Mouse (Mus musculus) right cerebral cortex, postnatal 4 days (tissue): ENCODE measurements around the gene Eif3l.

ENCODE experiments used
- DNase-seq: peaks from one replicate; pipeline ENCODE4 v3.0.0-alpha.2; 2022

Eif3l gene

GRCm38 (mm10) chr15:79050964-79051363, 24.0 kb upstream of the Eif3l start:
- DNase-seq: no peak

- DNase-seq: no peak
Measured at GRCm38 (mm10) chr15:79051461-79052360, 23.3 kb upstream of the Eif3l start.

- no peak for DNase-seq
Measured at GRCm38 (mm10) chr15:79052366-79052765, 22.6 kb upstream of the Eif3l start.

GRCm38 (mm10) chr15:79056601-79057000, 18.4 kb upstream of the Eif3l start:
- no peak for DNase-seq

- DNase-seq: no peak
Measured at GRCm38 (mm10) chr15:79057850-79058249, 17.1 kb upstream of the Eif3l start.

- DNase-seq: no peak
Measured at GRCm38 (mm10) chr15:79060887-79061565, 14.0 kb upstream of the Eif3l start.

- peak; percentile 93 for DNase-seq
Measured at GRCm38 (mm10) chr15:79062376-79063159, 12.4 kb upstream of the Eif3l start, which contains the start of gene Ankrd54. Gene Ankrd54, minus strand, starts transcription at chr15:79062893.

GRCm38 (mm10) chr15:79063160-79063740, 11.7 kb upstream of the Eif3l start:
- no peak for DNase-seq

GRCm38 (mm10) chr15:79065086-79065770, 9.8 kb upstream of the Eif3l start:
- DNase-seq: no peak

- no peak for DNase-seq
Measured at GRCm38 (mm10) chr15:79066276-79066675, 8.7 kb upstream of the Eif3l start.

GRCm38 (mm10) chr15:79067631-79068030, 7.3 kb upstream of the Eif3l start:
- DNase-seq: no peak

GRCm38 (mm10) chr15:79068416-79068815, 6.6 kb upstream of the Eif3l start:
- no peak for DNase-seq

- no peak for DNase-seq
Measured at GRCm38 (mm10) chr15:79071117-79072039, 3.6 kb upstream of the Eif3l start.

- no peak for DNase-seq
Measured at GRCm38 (mm10) chr15:79073752-79074151, 1.2 kb upstream of the Eif3l start.

- DNase-seq: no peak
Measured at GRCm38 (mm10) chr15:79074446-79074845, 533 bp upstream of the Eif3l start.

- DNase-seq: no peak
Measured at GRCm38 (mm10) chr15:79075658-79076365, 833 bp downstream of the Eif3l start.

GRCm38 (mm10) chr15:79079567-79079966, 4.6 kb downstream of the Eif3l start:
- no peak for DNase-seq

GRCm38 (mm10) chr15:79092284-79092683, 17.3 kb downstream of the Eif3l start:
- no peak for DNase-seq

- DNase-seq: no peak
Measured at GRCm38 (mm10) chr15:79093083-79093839, 18.3 kb downstream of the Eif3l start.

GRCm38 (mm10) chr15:79095483-79095882, 20.5 kb downstream of the Eif3l start:
- no peak for DNase-seq
